Mouse (Mus musculus): Measurements from ENCODE around the gene Snap91. TPM values are rescaled to one million over a fixed set of nuclear protein-coding genes. Genes with fewer than 3 reads are reported as not detected.

Gene Snap91
- polyA plus RNA-seq, 1 experiment: 0.53 TPM

- 62% methylated on average over 2 of the region's 2 CpGs for WGBS
- no peaks in the 10 kb centered on the region for H3K27me3 ChIP-seq (ENCODE audit: control insufficient read depth, insufficient read depth, low read length)
- H3K36me3 ChIP-seq (ENCODE audit: control insufficient read depth, insufficient read depth, low read length): no peaks in the 10 kb centered on the region
- H3K4me1 ChIP-seq (ENCODE audit: control insufficient read depth, insufficient read depth, insufficient read length): no peaks in the 10 kb centered on the region
- DNase-seq (ENCODE audit: low read depth in 1 of 2, low spot score in 2 of 2): no peak
- H3K4me3 ChIP-seq (ENCODE audit: extremely low read depth, insufficient read depth, insufficient read length): no peak overlapping the region
- no peak for TF ChIP-seq POLR2A (IDR thresholded peaks at IDR 0.05; ENCODE audit: low read depth, low read length)
- no peak for TF ChIP-seq CTCF (IDR thresholded peaks at IDR 0.05; ENCODE audit: extremely low read depth, insufficient read depth, insufficient read length, insufficient replicate concordance)
- H3K27ac ChIP-seq (ENCODE audit: insufficient read depth, low read length): no peak overlapping the region
Observed at GRCm38 (mm10) chr9:86716540-86716939, 163.9 kb downstream of the Snap91 start.

Other genes starting within 250 kb of the Snap91 start
- 1.4 and 2.0 TPM in 2 replicates for gene Me1, start 184.7 kb downstream of the Snap91 start, polyA plus RNA-seq (2012; rRNA removed)
- gene Prss35, start 137.0 kb downstream of the Snap91 start, polyA plus RNA-seq (2012; rRNA removed): 0.06 and 0.12 TPM in 2 replicates
- not detected in 2 replicates for gene Ripply2, start 134.9 kb upstream of the Snap91 start, polyA plus RNA-seq (2012; rRNA removed)
- 4.7 and 8.2 TPM in 2 replicates for gene Cyb5r4, start 141.4 kb upstream of the Snap91 start, polyA plus RNA-seq (2012; rRNA removed)

Data from spleen, adult 2 months (tissue).